Mouse (Mus musculus) CH12.LX (cell line): ENCODE measurements around the gene Actr1a. TPM values are rescaled to one million over a fixed set of nuclear protein-coding genes. Genes with fewer than 3 reads are reported as not detected.

ENCODE experiments used
- DNase-seq: peaks from one replicate; pipeline ENCODE4 v3.0.0-alpha.2; 2013; ENCODE audit errors: extremely low read depth
- H3K27ac ChIP-seq: 2 replicates; pipeline ENCODE4 v1.5.1; 2012; ENCODE audit warnings: low read depth, mild to moderate bottlenecking, control low read depth, moderate library complexity; ENCODE audit not compliant: insufficient read depth
- H3K27me3 ChIP-seq: replicated peaks from 2 replicates; pipeline ENCODE3; 2012; ENCODE audit warnings: inconsistent platforms
- H3K36me3 ChIP-seq, 2 experiments: replicated peaks in 1 of 2; 2 replicates each; pipeline versions ENCODE3 to v1.6.1; 2012; ENCODE audit warnings: inconsistent platforms in 1 of 2, low read length in 1 of 2, mild to moderate bottlenecking in 1 of 2, mixed read lengths in 1 of 2, moderate library complexity in 1 of 2; ENCODE audit not compliant: control insufficient read depth in 1 of 2, insufficient read depth in 1 of 2
- H3K4me1 ChIP-seq, 2 experiments: 2 replicates each; pipeline ENCODE4 v1.6.1; 2012; ENCODE audit warnings: inconsistent platforms in 1 of 2, moderate library complexity in 1 of 2; ENCODE audit not compliant: insufficient read depth in 2 of 2, control insufficient read depth in 1 of 2
- H3K4me2 ChIP-seq: 2 replicates; pipeline ENCODE4 v1.6.1; 2012; ENCODE audit warnings: low read depth, mild to moderate bottlenecking, control low read depth; ENCODE audit not compliant: poor library complexity, insufficient read depth, severe bottlenecking
- H3K4me3 ChIP-seq, 3 experiments: fragments of 150-350 bp in 1 of 3; sonication (generic) in 1 of 3; replicated peaks in 1 of 3; 2 replicates each; pipeline versions ENCODE3 to v1.5.1; 2011 to 2012; ENCODE audit warnings: low read depth in 2 of 3, low read length in 2 of 3, mild to moderate bottlenecking in 2 of 3, moderate library complexity in 2 of 3, control low read depth in 1 of 3, improper control_type of control experiment in 1 of 3, inconsistent platforms in 1 of 3, mixed read lengths in 1 of 3; ENCODE audit not compliant: poor library complexity in 1 of 3
- H3K79me2 ChIP-seq: replicated peaks from 2 replicates; pipeline ENCODE4 v1.6.1; 2012; ENCODE audit warnings: mild to moderate bottlenecking, moderate library complexity; ENCODE audit not compliant: control insufficient read depth, poor library complexity, insufficient read depth, severe bottlenecking; ENCODE audit errors: extremely low read depth
- H3K9ac ChIP-seq: 2 replicates; pipeline ENCODE4 v1.6.1; 2012; ENCODE audit warnings: low read depth, mild to moderate bottlenecking, control low read depth, moderate library complexity; ENCODE audit not compliant: insufficient read depth
- H3K9me3 ChIP-seq: replicated peaks from 2 replicates; pipeline ENCODE3; 2012; ENCODE audit warnings: low read length, inconsistent platforms, mixed read lengths
- BHLHE40 ChIP-seq: IDR thresholded peaks from 2 replicates; pipeline ENCODE4 v1.6.1; 2011; ENCODE audit warnings: mild to moderate bottlenecking, low read depth, low read length, improper control_type of control experiment
- CHD1 ChIP-seq: IDR thresholded peaks from 2 replicates; pipeline ENCODE4 v1.6.1; 2012; ENCODE audit warnings: low read depth, low read length, improper control_type of control experiment, inconsistent platforms
- CHD2 ChIP-seq: IDR thresholded peaks from 2 replicates; pipeline ENCODE4 v1.6.1; 2011; ENCODE audit warnings: low read length, improper control_type of control experiment
- CTCF ChIP-seq, 2 experiments: IDR thresholded peaks in 1 of 2; conservative IDR thresholded peaks in 1 of 2; 2 replicates each; pipeline ENCODE4 v1.5.1; 2011 to 2012; ENCODE audit warnings: low read depth in 2 of 2, low read length in 2 of 2, improper control_type of control experiment in 1 of 2, inconsistent platforms in 1 of 2, mild to moderate bottlenecking in 1 of 2, moderate library complexity in 1 of 2
- E2F4 ChIP-seq: IDR thresholded peaks from 2 replicates; pipeline ENCODE4 v1.6.1; 2011; ENCODE audit warnings: low read depth, low read length, improper control_type of control experiment; ENCODE audit not compliant: insufficient replicate concordance
- ELF1 ChIP-seq: IDR thresholded peaks from 2 replicates; pipeline ENCODE4 v1.6.1; 2014; ENCODE audit warnings: low read depth, mild to moderate bottlenecking, inconsistent platforms, low read length, improper control_type of control experiment
- EP300 ChIP-seq: IDR thresholded peaks from 2 replicates; pipeline ENCODE4 v1.6.1; 2011; ENCODE audit warnings: low read length, improper control_type of control experiment
- ETS1 ChIP-seq: conservative IDR thresholded peaks from 2 replicates; pipeline ENCODE4 v1.6.1; 2012; ENCODE audit warnings: low read depth, mild to moderate bottlenecking, inconsistent platforms, low read length, improper control_type of control experiment, moderate library complexity
- GABPA ChIP-seq: IDR thresholded peaks from 2 replicates; pipeline ENCODE4 v1.6.1; 2012; ENCODE audit warnings: low read depth, low read length, improper control_type of control experiment, inconsistent platforms; ENCODE audit not compliant: insufficient replicate concordance
- HCFC1 ChIP-seq: IDR thresholded peaks from 2 replicates; pipeline ENCODE4 v1.6.1; 2012; ENCODE audit warnings: low read depth, mild to moderate bottlenecking, inconsistent platforms, low read length, improper control_type of control experiment
- IRF4 ChIP-seq: IDR thresholded peaks from 2 replicates; pipeline ENCODE4 v1.6.1; 2014; ENCODE audit warnings: low read depth, mild to moderate bottlenecking, inconsistent platforms, low read length, improper control_type of control experiment
- JUN ChIP-seq: IDR thresholded peaks from 2 replicates; pipeline ENCODE4 v1.6.1; 2011; ENCODE audit warnings: low read depth, mild to moderate bottlenecking, low read length, improper control_type of control experiment, moderate library complexity; ENCODE audit not compliant: insufficient read depth
- JUND ChIP-seq: conservative IDR thresholded peaks from 2 replicates; pipeline ENCODE4 v1.6.1; 2011; ENCODE audit warnings: low read depth, low read length, improper control_type of control experiment
- KAT2A ChIP-seq: IDR thresholded peaks from 2 replicates; pipeline ENCODE4 v1.6.1; 2012; ENCODE audit warnings: low read length, improper control_type of control experiment, inconsistent platforms; ENCODE audit not compliant: insufficient replicate concordance
- MAFK ChIP-seq: IDR thresholded peaks from 2 replicates; pipeline ENCODE4 v1.6.1; 2011; ENCODE audit warnings: low read length, improper control_type of control experiment; ENCODE audit not compliant: insufficient replicate concordance
- MAX ChIP-seq: IDR thresholded peaks from 2 replicates; pipeline ENCODE4 v1.6.1; 2011; ENCODE audit warnings: low read length, improper control_type of control experiment
- MAZ ChIP-seq: IDR thresholded peaks from 2 replicates; pipeline ENCODE4 v1.6.1; 2012; ENCODE audit warnings: low read depth, mild to moderate bottlenecking, inconsistent platforms, low read length, improper control_type of control experiment, moderate library complexity
- MEF2A ChIP-seq: IDR thresholded peaks from 2 replicates; pipeline ENCODE4 v1.6.1; 2014; ENCODE audit warnings: low read depth, mild to moderate bottlenecking, inconsistent platforms, low read length, improper control_type of control experiment, borderline replicate concordance
- MXI1 ChIP-seq: IDR thresholded peaks from 2 replicates; pipeline ENCODE4 v1.6.1; 2011; ENCODE audit warnings: mild to moderate bottlenecking, low read depth, low read length, improper control_type of control experiment
- MYC ChIP-seq: IDR thresholded peaks from 2 replicates; pipeline ENCODE4 v1.6.1; 2011; ENCODE audit warnings: low read depth, mild to moderate bottlenecking, improper control_type of control experiment, low read length
- NELFE ChIP-seq: IDR thresholded peaks from 2 replicates; pipeline ENCODE4 v1.6.1; 2011; ENCODE audit warnings: low read depth, low read length, improper control_type of control experiment
- NRF1 ChIP-seq: IDR thresholded peaks from 2 replicates; pipeline ENCODE4 v1.6.1; 2014; ENCODE audit warnings: low read depth, mild to moderate bottlenecking, inconsistent platforms, low read length, improper control_type of control experiment, moderate library complexity
- PAX5 ChIP-seq: IDR thresholded peaks from 2 replicates; pipeline ENCODE4 v1.6.1; 2012; ENCODE audit warnings: low read length, inconsistent platforms, mixed read lengths
- POLR2A ChIP-seq: IDR thresholded peaks from 2 replicates; pipeline ENCODE4 v1.6.1; 2011; ENCODE audit warnings: low read depth, mild to moderate bottlenecking, improper control_type of control experiment, low read length
- POLR2AphosphoS2 ChIP-seq: IDR thresholded peaks from 2 replicates; pipeline ENCODE4 v1.6.1; 2011; ENCODE audit warnings: low read depth, low read length, improper control_type of control experiment
- RAD21 ChIP-seq: IDR thresholded peaks from 2 replicates; pipeline ENCODE4 v1.6.1; 2011; ENCODE audit warnings: low read depth, mild to moderate bottlenecking, low read length, improper control_type of control experiment, moderate library complexity
- RCOR1 ChIP-seq: conservative IDR thresholded peaks from 2 replicates; pipeline ENCODE4 v1.6.1; 2012; ENCODE audit warnings: low read depth, mild to moderate bottlenecking, inconsistent platforms, low read length, improper control_type of control experiment
- SIN3A ChIP-seq: IDR thresholded peaks from 2 replicates; pipeline ENCODE4 v1.6.1; 2012; ENCODE audit warnings: low read length, improper control_type of control experiment, inconsistent platforms
- SMC3 ChIP-seq: IDR thresholded peaks from 2 replicates; pipeline ENCODE4 v1.6.1; 2011; ENCODE audit warnings: low read depth, low read length, improper control_type of control experiment
- TBP ChIP-seq: conservative IDR thresholded peaks from 2 replicates; pipeline ENCODE4 v1.6.1; 2011; ENCODE audit warnings: low read depth, low read length, improper control_type of control experiment
- TCF12 ChIP-seq: IDR thresholded peaks from 2 replicates; pipeline ENCODE4 v1.6.1; 2014; ENCODE audit warnings: low read depth, mild to moderate bottlenecking, inconsistent platforms, low read length, improper control_type of control experiment
- UBTF ChIP-seq: IDR thresholded peaks from 2 replicates; pipeline ENCODE4 v1.6.1; 2012; ENCODE audit warnings: low read depth, mild to moderate bottlenecking, inconsistent platforms, low read length, improper control_type of control experiment, moderate library complexity
- USF1 ChIP-seq: IDR thresholded peaks from 2 replicates; pipeline ENCODE4 v1.6.1; 2014; ENCODE audit warnings: low read depth, mild to moderate bottlenecking, inconsistent platforms, low read length, improper control_type of control experiment
- USF2 ChIP-seq: conservative IDR thresholded peaks from 2 replicates; pipeline ENCODE4 v1.6.1; 2011; ENCODE audit warnings: low read depth, low read length, improper control_type of control experiment
- ZC3H11A ChIP-seq: IDR thresholded peaks from 2 replicates; pipeline ENCODE4 v1.6.1; 2012; ENCODE audit warnings: low read depth, mild to moderate bottlenecking, inconsistent platforms, low read length, improper control_type of control experiment
- ZKSCAN1 ChIP-seq: IDR thresholded peaks from 2 replicates; pipeline ENCODE4 v1.6.1; 2012; ENCODE audit warnings: low read depth, inconsistent platforms, low read length, improper control_type of control experiment, borderline replicate concordance
- ZMIZ1 ChIP-seq: IDR thresholded peaks from 2 replicates; pipeline ENCODE4 v1.6.1; 2012; ENCODE audit warnings: low read depth, mild to moderate bottlenecking, inconsistent platforms, low read length, improper control_type of control experiment
- ZNF384 ChIP-seq: IDR thresholded peaks from 2 replicates; pipeline ENCODE4 v1.6.1; 2012; ENCODE audit warnings: low read depth, low read length, improper control_type of control experiment, inconsistent platforms
- dilution Hi-C: fragments of 300-500 bp; cut with MboI; formaldehyde crosslinking; loops from 2 replicates; pipeline ENCODE4 v1.14.3; 2020; ENCODE audit warnings: low sequenced_read_pairs; ENCODE audit not compliant: extremely low pct_unique_long_range_greater_than_20kb, extremely low pct_ligation_motif_present
- in situ Hi-C: fragments of 300-500 bp; cut with MboI; formaldehyde crosslinking; loops from 3 replicates; pipeline ENCODE4 v1.14.3; 2019; ENCODE audit warnings: low sequenced_read_pairs, low pct_ligation_motif_present, low pct_unique_long_range_greater_than_20kb, mixed read lengths
- polyA plus RNA-seq: library from polyadenylated mRNA; unstranded; fragments of >175 nt; gene quantifications from 2 replicates; pipeline ENCODE4 v1.2.1, GENCODE M21; 2012; ENCODE audit warnings: low read depth; ENCODE audit not compliant: insufficient read length
- total RNA-seq, 2 experiments: library from RNA; depleted of rRNA; stranded (reverse); fragments of 300-350 nt in 1 of 2; fragments of >200 nt in 1 of 2; gene quantifications; 2 replicates each; pipeline ENCODE4 v1.2.3; 2012 to 2014

The Actr1a gene
- total and polyA plus RNA-seq, 3 experiments, result 69.4 to 88.4 (median 75.7) TPM

GRCm38 (mm10) chr19:46338331-46338936, 57.1 kb downstream of the Actr1a start, which contains the start of gene Cuedc2:
TSS of gene Cuedc2 (minus strand) at chr19:46338702.
- peak within 1 kb of the TSS; percentile 79 for H3K9ac ChIP-seq
- H3K36me3 ChIP-seq, result peaks cover 0 to 15% of the 10 kb centered on the region in 2 experiments
- 0 out of 2 replicates have a peak, but pooled peaks cover 2% of the 10 kb centered on the region for H3K79me2 ChIP-seq
- in situ Hi-C loops (no loop called here), dilution Hi-C loops (no loop called here)
- peak; percentile 97 for DNase-seq
- H3K27ac ChIP-seq, result peak within 1 kb of the TSS; percentile 68
- peak within 1 kb of the TSS; percentile 97 for H3K4me2 ChIP-seq
- no peaks in the 10 kb centered on the region for H3K27me3 ChIP-seq
- H3K4me1 ChIP-seq, result peaks cover 12 to 49% of the 10 kb centered on the region in 2 experiments
- no peaks in the 10 kb centered on the region for H3K9me3 ChIP-seq
- H3K4me3 ChIP-seq, result peak within 1 kb of the TSS; percentile 71 to 84 (median 81)
- peak; percentile 77 for TF ChIP-seq POLR2A
- no peak; the same call in 1 of the 2 replicates for TF ChIP-seq GABPA
- TF ChIP-seq ZKSCAN1, result no peak
- no peak for TF ChIP-seq JUN
- peak; percentile 68 for TF ChIP-seq IRF4
- 0 out of 2 replicates have a peak, but pooled peaks have one; percentile 19 for TF ChIP-seq TCF12
- no peak; the same call in none of the 2 replicates for TF ChIP-seq MXI1
- TF ChIP-seq USF2, result peak; percentile 33; the same call in 1 of the 2 replicates
- no peak for TF ChIP-seq POLR2AphosphoS2
- no peak; the same call in 1 of the 2 replicates for TF ChIP-seq MEF2A
- TF ChIP-seq RAD21, result peak; percentile 34
- TF ChIP-seq EP300, result no peak
- peak; percentile 49 for TF ChIP-seq USF1
- peak; percentile 84 for TF ChIP-seq ELF1
- no peak for TF ChIP-seq ZC3H11A
- peak; percentile 61 for TF ChIP-seq SMC3
- peak; percentile 40 to 81 for TF ChIP-seq CTCF (conservative IDR thresholded peaks at IDR 0.05 in 1 of 2, IDR thresholded peaks at IDR 0.05 in 1 of 2; ENCODE audit: low read depth in 2 of 2, low read length in 2 of 2)
- no peak for TF ChIP-seq MAFK
- TF ChIP-seq PAX5, result no peak
- TF ChIP-seq CHD1, result no peak
- TF ChIP-seq CHD2, result peak; percentile 74
- TF ChIP-seq MAZ, result 0 out of 2 replicates have a peak, but pooled peaks have one; percentile 85
- TF ChIP-seq BHLHE40, result no peak; the same call in 1 of the 2 replicates
- TF ChIP-seq ZNF384, result 0 out of 2 replicates have a peak, but pooled peaks have one; percentile 12
- TF ChIP-seq KAT2A, result peak; percentile 77; the same call in 1 of the 2 replicates
- no peak for TF ChIP-seq ZMIZ1
- TF ChIP-seq RCOR1, result peak; percentile 54; the same call in 1 of the 2 replicates
- no peak for TF ChIP-seq UBTF
- TF ChIP-seq MYC, result peak; percentile 83
- peak; percentile 59; the same call in 1 of the 2 replicates for TF ChIP-seq TBP
- TF ChIP-seq SIN3A, result peak; percentile 92
- no peak for TF ChIP-seq NELFE
- TF ChIP-seq JUND, result no peak; the same call in 1 of the 2 replicates
- TF ChIP-seq E2F4, result peak; percentile 38; the same call in 1 of the 2 replicates
- peak; percentile 81 for TF ChIP-seq NRF1
- no peak for TF ChIP-seq ETS1
- peak; percentile 96 for TF ChIP-seq HCFC1
- peak; percentile 32; the same call in 1 of the 2 replicates for TF ChIP-seq MAX
